Mouse (Mus musculus): ENCODE data around the gene Btbd35f25. TPM values are rescaled to one million over a fixed set of nuclear protein-coding genes. Genes with fewer than 3 reads are reported as not detected.

Btbd35f25 gene
- not detected in 2 replicates for polyA plus RNA-seq (2012; rRNA removed)

GRCm38 (mm10) chrX:31717056-31717455 lies at the start of gene Btbd35f25:
TSS of gene Btbd35f25 (minus strand) at chrX:31717156.

Other genes starting within 250 kb of the Btbd35f25 start
- not detected in 2 replicates for gene Gm21883, start 142.9 kb downstream of the Btbd35f25 start, polyA plus RNA-seq (2012; rRNA removed)
- not detected in 2 replicates for gene Spin2e, start 98.2 kb downstream of the Btbd35f25 start, polyA plus RNA-seq (2012; rRNA removed)
- gene Gm21637, start 244.9 kb upstream of the Btbd35f25 start, polyA plus RNA-seq (2012; rRNA removed) = not detected in 2 replicates

Data from stomach, adult 2 months (tissue).